Mouse (Mus musculus): Measurements from ENCODE around the gene Wdr20rt. TPM values are rescaled to one million over a fixed set of nuclear protein-coding genes. Genes with fewer than 3 reads are reported as not detected.

Wdr20rt gene
- total and polyA plus RNA-seq, 3 experiments = not detected

Other genes with a start within 250 kb of the Wdr20rt start
- gene Prpf39, start 189.2 kb upstream of the Wdr20rt start, total RNA-seq (2012; rRNA removed) = 15.3 and 17.7 TPM in 2 replicates
- gene Prpf39, start 189.2 kb upstream of the Wdr20rt start, total RNA-seq (2014; rRNA removed) = 29.6 and 42.2 TPM in 2 replicates
- 33.2 and 34.9 TPM in 2 replicates for gene Prpf39, start 189.2 kb upstream of the Wdr20rt start, polyA plus RNA-seq (2012; ENCODE audit: insufficient read length, low read depth)
- gene Fkbp3, start 151.5 kb upstream of the Wdr20rt start, total RNA-seq (2012; rRNA removed) = 260 and 265 TPM in 2 replicates
- 518 and 546 TPM in 2 replicates for gene Fkbp3, start 151.5 kb upstream of the Wdr20rt start, total RNA-seq (2014; rRNA removed)
- 350 and 351 TPM in 2 replicates for gene Fkbp3, start 151.5 kb upstream of the Wdr20rt start, polyA plus RNA-seq (2012; ENCODE audit: insufficient read length, low read depth)
- gene Fancm, start 149.9 kb upstream of the Wdr20rt start, total RNA-seq (2012; rRNA removed) = 11.7 and 13.3 TPM in 2 replicates
- 13.7 TPM in 2 replicates for gene Fancm, start 149.9 kb upstream of the Wdr20rt start, total RNA-seq (2014; rRNA removed)
- 15.4 and 16.5 TPM in 2 replicates for gene Fancm, start 149.9 kb upstream of the Wdr20rt start, polyA plus RNA-seq (2012; ENCODE audit: insufficient read length, low read depth)
- gene Mis18bp1, start 52.9 kb upstream of the Wdr20rt start, total RNA-seq (2012; rRNA removed) = 12.0 and 14.4 TPM in 2 replicates
- gene Mis18bp1, start 52.9 kb upstream of the Wdr20rt start, total RNA-seq (2014; rRNA removed) = 34.2 and 39.7 TPM in 2 replicates
- gene Mis18bp1, start 52.9 kb upstream of the Wdr20rt start, polyA plus RNA-seq (2012; ENCODE audit: insufficient read length, low read depth) = 22.7 and 27.5 TPM in 2 replicates

Data from CH12.LX (cell line).